Mouse (Mus musculus) limb, embryonic 13.5 days (tissue): ENCODE measurements around the gene Spryd3. TPM values are rescaled to one million over a fixed set of nuclear protein-coding genes. Genes with fewer than 3 reads are reported as not detected.
A peak's percentile ranks its signal among the peaks of the same experiment; 100 is the strongest.

Source experiments
- ATAC-seq: fragments of 200-750 bp; cut with Nextera tagmentation; 2 replicates; pipeline ENCODE4 v1.8.0; 2017; ENCODE audit warnings: low read depth, moderate number of reproducible peaks, moderate TSS enrichment; ENCODE audit not compliant: low FRiP score
- H3K27ac ChIP-seq: fragments of 300-500 bp; sonication (generic); 2 replicates; pipeline ENCODE4 v1.5.1; 2015; ENCODE audit warnings: inconsistent platforms, mild to moderate bottlenecking, moderate library complexity
- H3K27me3 ChIP-seq: fragments of 300-500 bp; sonication (generic); 2 replicates; pipeline ENCODE4 v1.6.1; 2015; ENCODE audit warnings: mild to moderate bottlenecking, inconsistent platforms
- H3K36me3 ChIP-seq: fragments of 300-500 bp; sonication (generic); 2 replicates; pipeline ENCODE4 v1.6.1; 2015; ENCODE audit warnings: inconsistent platforms, mild to moderate bottlenecking, moderate library complexity
- H3K4me1 ChIP-seq: fragments of 300-500 bp; sonication (generic); 2 replicates; pipeline ENCODE4 v1.6.1; 2015; ENCODE audit warnings: inconsistent platforms
- H3K4me2 ChIP-seq: fragments of 300-500 bp; sonication (generic); replicated peaks from 2 replicates; pipeline ENCODE4 v1.6.1; 2015; ENCODE audit warnings: inconsistent platforms, mild to moderate bottlenecking, moderate library complexity
- H3K4me3 ChIP-seq: fragments of 300-500 bp; sonication (generic); 2 replicates; pipeline ENCODE4 v1.5.1; 2015; ENCODE audit warnings: moderate library complexity, mild to moderate bottlenecking, inconsistent platforms
- H3K9ac ChIP-seq: fragments of 300-500 bp; sonication (generic); 2 replicates; pipeline ENCODE4 v1.6.1; 2015; ENCODE audit warnings: mild to moderate bottlenecking, inconsistent platforms
- H3K9me3 ChIP-seq: fragments of 300-500 bp; sonication (generic); 2 replicates; pipeline ENCODE4 v1.6.1; 2016; ENCODE audit warnings: inconsistent platforms
- WGBS: fragments of 180-500 bp; shearing (Covaris S2); methylation state at CpG from one replicate; pipeline ENCODE4 v1.1.7; 2015; 5-methylcytosine and 5-hydroxymethylcytosine counted together
- polyA plus RNA-seq: library from polyadenylated mRNA; unstranded; fragments of >200 nt; fragmentation: Nextera tagmentation; extraction: Ambion mirVana; gene quantifications from 2 replicates; pipeline ENCODE4 v1.2.1, GENCODE M21; 2015

The Spryd3 gene
- polyA plus RNA-seq, 1 experiment from 2014 or later = 23.2 TPM

DNA sequence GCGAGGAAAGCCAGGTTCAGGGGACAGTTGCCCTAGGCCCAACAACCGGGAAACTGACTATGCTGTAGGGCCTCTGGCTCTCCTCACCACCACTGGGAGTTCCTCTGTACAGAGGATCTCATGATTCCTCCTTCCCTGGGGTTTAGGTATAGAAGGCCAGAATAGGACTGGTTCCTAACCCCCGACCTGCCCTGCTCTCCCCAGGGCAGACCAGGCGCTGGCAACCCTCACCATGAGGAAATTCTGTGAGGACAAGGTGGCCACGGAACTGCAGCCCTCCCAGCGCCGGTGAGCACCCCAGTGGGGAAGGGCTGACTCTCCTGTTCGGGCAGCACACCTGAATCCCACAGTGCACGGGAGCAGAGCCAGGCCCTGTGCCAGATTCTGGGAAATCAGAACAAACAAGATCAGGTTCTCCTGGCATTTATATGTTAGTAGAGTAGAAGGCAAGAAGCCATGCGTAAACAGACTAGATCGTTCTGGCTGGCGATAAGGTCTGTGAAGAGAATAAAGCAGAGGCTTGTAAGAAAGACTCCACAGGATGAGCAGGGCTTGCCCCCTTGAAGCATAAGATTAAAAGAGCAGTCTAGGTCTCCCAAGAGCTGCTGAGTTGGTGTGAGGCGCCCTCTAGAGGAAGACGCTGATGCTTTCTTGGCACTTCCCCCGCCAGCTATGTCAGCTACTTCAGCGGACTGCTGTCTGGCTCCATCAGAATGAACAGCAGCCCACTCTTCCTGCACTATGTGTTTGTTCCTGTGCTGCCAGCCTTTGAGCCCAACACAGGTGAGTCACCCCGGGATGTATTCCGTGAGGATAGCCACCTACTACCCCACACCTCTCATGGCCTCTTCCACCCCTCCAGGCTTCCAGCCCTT lies 27.1 kb downstream of the Spryd3 start:
- H3K4me3 ChIP-seq = no peak overlapping the region
- peaks cover 75% of the 10 kb centered on the region for H3K36me3 ChIP-seq
- no peaks in the 10 kb centered on the region for H3K9me3 ChIP-seq
- 55% methylated on average over 18 of the region's 18 CpGs for WGBS
- no peak for ATAC-seq
- peak overlapping the region; percentile 83 for H3K4me2 ChIP-seq
- H3K27me3 ChIP-seq = peaks cover 9% of the 10 kb centered on the region; the same call in 1 of the 2 replicates
- H3K27ac ChIP-seq = no peak overlapping the region
- no peak overlapping the region for H3K9ac ChIP-seq
- peaks cover 60% of the 10 kb centered on the region for H3K4me1 ChIP-seq

DNA sequence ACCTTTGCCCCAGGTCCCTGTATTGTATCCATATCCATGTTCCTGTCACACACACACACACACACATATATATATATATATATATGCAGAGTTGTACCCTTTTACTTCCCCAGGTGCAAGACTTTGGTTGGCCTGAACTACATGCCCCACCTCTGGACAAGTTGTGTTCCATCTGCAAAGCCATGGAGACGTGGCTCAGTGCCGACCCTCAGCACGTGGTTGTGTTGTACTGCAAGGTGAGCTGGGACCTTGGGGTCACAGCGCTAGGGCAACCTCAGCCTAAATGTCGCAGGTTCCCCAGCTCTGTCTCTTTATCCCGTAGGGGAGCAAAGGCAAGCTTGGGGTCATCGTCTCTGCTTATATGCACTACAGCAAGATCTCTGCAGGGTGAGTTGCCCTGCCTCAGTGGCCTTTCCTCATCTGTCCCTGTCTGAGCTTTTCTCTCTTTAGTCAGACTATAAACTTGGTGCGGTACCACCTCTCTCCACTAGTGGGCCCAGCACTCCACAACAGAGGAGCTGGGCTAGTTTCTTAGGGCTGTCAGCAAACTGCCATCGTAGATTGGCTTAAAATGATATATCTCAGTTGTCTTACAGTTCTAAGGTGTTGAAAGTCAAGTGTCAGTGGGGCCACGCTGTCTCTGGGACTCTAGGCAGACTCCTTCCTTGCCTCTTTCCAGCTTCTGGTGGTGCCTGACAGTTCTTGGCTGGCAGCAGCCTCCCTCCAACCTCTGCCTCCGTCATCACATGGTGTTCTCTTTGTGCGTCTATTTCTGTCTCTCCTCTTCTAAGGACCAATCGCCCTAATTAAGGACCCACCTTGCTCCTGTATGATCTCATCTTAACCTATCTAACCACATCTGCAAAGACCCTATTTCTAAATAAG lies 28.1 kb downstream of the Spryd3 start:
- Histone ChIP-seq H3K27ac (no peak overlapping the region), H3K4me2 (peak overlapping the region; percentile 83), H3K9ac (peak overlapping the region; percentile 25; the same call in 1 of the 2 replicates), H3K4me3 (peak overlapping the region; percentile 46), H3K9me3 (no peaks in the 10 kb centered on the region), H3K4me1 (peaks cover 66% of the 10 kb centered on the region), H3K27me3 (peaks cover 9% of the 10 kb centered on the region; the same call in 1 of the 2 replicates), H3K36me3 (peaks cover 65% of the 10 kb centered on the region)
- no peak for ATAC-seq
- 44% methylated on average over 13 of the region's 13 CpGs for WGBS

DNA sequence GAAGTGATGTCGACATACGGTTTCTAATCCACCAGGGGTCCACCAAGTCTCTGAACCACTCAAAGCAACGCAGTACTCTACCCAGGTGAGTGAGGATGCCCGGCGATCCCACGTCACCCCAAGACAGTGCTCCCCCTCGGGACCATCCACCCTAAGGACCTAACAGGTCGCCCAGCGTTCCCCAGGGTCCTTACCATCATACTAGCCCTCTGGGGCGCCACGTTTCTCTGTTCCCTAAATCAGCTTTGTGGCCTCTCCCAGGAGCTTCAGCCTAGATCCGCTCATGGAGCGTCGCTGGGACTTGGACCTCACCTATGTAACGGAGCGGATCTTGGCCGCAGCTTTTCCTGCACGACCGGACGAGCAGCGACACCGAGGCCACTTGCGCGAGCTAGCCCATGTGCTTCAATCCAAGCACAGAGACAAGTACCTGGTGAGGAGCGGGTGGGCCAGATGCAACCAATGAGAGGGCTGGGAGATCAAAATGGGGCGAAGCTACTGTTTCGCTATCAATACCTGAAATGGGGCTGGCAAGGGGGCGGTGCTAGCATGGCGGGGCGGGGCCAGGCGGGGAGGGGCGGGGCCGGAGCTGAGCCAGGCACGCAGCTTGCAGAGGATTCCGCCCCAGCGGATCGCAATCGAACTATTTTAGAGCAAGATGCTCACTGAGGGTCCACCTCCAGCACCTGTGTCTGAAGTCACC lies 29.1 kb downstream of the Spryd3 start:
- H3K4me2 ChIP-seq = peak overlapping the region; percentile 83
- peak overlapping the region; percentile 83; the same call in 1 of the 2 replicates for H3K27ac ChIP-seq
- no peaks in the 10 kb centered on the region for H3K9me3 ChIP-seq
- H3K4me1 ChIP-seq = peaks cover 74% of the 10 kb centered on the region
- H3K36me3 ChIP-seq = peaks cover 55% of the 10 kb centered on the region
- peak overlapping the region; percentile 46 for H3K4me3 ChIP-seq
- 8% methylated on average over 38 of the region's 38 CpGs for WGBS
- peak overlapping the region; percentile 46 for H3K9ac ChIP-seq
- ATAC-seq = no peak
- H3K27me3 ChIP-seq = peaks cover 9% of the 10 kb centered on the region; the same call in 1 of the 2 replicates

DNA sequence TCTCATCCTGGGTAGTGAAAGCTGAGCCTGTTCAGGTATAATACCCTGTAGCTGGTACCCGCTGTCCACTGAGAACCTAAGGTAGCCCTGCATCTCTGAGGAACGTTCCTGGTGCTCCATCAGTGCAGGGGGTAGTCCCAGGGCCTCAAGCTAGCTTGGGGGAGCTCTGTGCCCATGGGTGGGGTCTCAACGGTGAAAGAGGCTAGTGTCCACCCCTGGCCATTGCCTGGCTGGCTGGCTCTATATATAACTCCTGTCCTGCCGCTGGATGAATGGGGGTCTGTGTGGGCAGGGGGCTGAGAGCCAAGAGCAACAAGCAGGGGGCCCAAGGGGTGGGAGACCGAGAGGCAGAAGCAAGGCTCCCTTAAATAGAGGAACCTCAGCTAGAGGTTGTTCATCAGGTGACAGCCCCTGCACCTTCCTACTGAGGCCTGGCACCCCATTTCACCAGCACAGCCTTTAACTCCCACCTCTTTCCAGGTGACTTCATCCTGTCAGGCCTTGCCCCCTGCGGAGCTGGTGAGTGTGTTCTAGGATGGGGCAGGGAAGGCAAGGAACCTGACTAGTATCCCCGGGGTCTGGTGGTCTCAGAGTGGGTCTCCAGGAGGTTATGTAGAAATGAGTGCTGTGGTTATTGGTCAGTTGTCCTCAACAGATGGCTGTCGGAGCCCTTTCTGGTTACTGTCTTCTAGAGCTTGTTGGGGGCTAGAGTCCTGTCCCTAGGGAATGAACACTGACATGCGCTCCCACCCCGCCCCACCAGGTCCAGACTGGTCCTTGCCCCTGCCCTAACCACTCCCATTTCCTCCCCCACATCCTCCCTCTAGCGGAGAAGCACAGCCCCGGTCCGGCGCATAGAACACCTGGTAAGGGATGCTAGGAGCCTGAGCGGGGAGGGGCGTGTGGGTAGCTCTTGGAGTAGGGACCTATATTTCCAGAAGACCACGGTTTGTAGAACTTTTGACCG lies 30.0 kb downstream of the Spryd3 start:
- peak overlapping the region; percentile 46 for H3K9ac ChIP-seq
- peaks cover 83% of the 10 kb centered on the region for H3K4me1 ChIP-seq
- ATAC-seq = peak; percentile 34

DNA sequence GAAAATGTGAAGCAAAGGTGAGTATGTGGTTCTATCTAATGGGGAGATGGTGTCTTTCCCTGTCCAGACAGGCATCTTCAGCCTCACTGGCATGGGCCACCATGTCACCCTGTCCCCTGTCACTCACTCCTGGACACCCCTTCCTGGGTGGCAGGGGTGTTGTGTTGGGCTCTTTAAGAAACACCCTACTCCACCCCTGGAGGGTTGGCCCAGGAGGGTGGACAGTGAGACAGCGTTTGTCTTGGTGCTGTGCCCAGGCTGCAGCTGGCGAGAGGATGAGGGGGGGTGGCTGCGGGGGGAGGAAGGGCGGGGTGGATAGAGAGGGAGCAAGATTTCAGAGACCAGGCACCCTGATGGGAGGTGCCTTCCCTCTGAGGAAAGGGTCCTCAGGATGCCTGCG lies 30.7 kb downstream of the Spryd3 start:
- no peaks in the 10 kb centered on the region for H3K9me3 ChIP-seq
- peak overlapping the region; percentile 83 for H3K4me2 ChIP-seq
- H3K4me3 ChIP-seq = peak overlapping the region; percentile 46; the same call in 1 of the 2 replicates
- H3K36me3 ChIP-seq = peaks cover 39% of the 10 kb centered on the region
- peaks cover 9% of the 10 kb centered on the region; the same call in 1 of the 2 replicates for H3K27me3 ChIP-seq
- H3K9ac ChIP-seq = no peak overlapping the region; the same call in 1 of the 2 replicates
- WGBS = 63% methylated on average over 5 of the region's 5 CpGs
- peak overlapping the region; percentile 98 for H3K27ac ChIP-seq
- ATAC-seq = 0 out of 2 replicates have a peak, but pooled peaks have one; percentile 0
- H3K4me1 ChIP-seq = peaks cover 88% of the 10 kb centered on the region

More for the DNA sequence above, 30.0 kb downstream of the Spryd3 start:
- Histone ChIP-seq H3K9me3 (no peaks in the 10 kb centered on the region), H3K4me2 (peak overlapping the region; percentile 83), H3K27me3 (peaks cover 9% of the 10 kb centered on the region; the same call in 1 of the 2 replicates), H3K4me3 (peak overlapping the region; percentile 46), H3K27ac (peak overlapping the region; percentile 98), H3K36me3 (peaks cover 46% of the 10 kb centered on the region)
- WGBS = 26% methylated on average over 18 of the region's 18 CpGs

DNA sequence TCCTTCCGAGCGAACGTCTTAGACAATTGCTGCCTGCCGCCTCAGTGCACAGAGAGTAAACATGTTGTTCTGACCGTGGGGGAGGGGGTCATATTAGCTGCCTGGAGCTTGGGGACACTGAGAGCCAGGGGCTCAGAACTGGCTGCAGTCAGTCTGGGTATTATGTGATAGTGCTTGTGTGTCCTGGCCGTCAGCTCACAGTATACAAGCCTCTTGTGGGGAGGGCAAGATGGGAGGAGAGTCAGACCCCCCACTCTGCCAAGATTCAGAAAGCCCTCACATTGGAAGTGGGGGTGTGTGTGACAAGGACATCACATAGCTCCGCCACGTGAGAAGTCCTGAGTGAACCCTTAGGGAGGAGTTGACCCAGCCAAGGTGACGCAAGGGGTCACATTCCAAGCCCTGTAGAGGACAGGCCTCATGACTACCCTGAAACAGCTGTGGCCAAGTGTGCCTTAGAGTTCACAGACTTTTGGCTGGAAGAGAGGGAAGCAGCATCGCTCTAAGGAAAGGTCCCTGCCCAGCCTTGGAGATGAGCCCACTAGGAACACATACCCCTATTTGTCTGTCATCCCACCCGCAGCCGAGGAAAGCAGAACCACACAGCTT lies 32.0 kb downstream of the Spryd3 start:
- H3K4me3 ChIP-seq = peak overlapping the region; percentile 61
- H3K9ac ChIP-seq = peak overlapping the region; percentile 79
- WGBS = 26% methylated on average over 12 of the region's 12 CpGs
- peaks cover 26% of the 10 kb centered on the region for H3K36me3 ChIP-seq
- H3K27me3 ChIP-seq = peaks cover 9% of the 10 kb centered on the region; the same call in 1 of the 2 replicates
- ATAC-seq = no peak
- peaks cover 93% of the 10 kb centered on the region for H3K4me1 ChIP-seq
- peak overlapping the region; percentile 98 for H3K27ac ChIP-seq
- H3K9me3 ChIP-seq = no peaks in the 10 kb centered on the region
- peak overlapping the region; percentile 83 for H3K4me2 ChIP-seq

DNA sequence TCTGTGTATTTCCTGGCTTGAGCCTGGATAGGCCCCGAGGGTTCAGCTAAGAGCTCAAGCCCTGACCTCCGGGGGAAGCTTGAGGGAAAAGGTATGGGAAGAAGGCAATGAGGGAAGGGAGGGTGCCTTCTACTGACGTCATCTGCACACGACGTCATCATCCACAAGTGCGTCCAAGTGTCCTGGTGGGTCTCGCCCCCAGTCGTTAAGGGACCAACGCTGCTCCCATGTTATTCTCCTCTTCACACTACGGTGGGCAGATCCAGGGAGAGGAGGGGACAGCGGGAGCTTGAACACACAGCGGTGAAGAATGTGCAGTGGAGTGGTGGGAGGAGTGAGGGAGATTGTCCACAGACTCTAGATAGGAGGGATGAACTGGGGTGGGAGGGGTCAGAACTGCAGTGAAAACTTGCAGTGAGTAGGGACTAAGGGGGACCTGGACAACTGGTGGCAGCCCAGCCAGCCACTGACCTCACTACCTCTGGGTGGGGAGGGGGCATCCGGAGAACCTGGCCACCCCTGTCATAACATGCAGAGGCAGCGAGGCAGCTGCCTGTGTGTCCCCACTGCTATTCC lies 32.6 kb downstream of the Spryd3 start:
- Histone ChIP-seq H3K4me3 (peak overlapping the region; percentile 61), H3K27me3 (peaks cover 9% of the 10 kb centered on the region; the same call in 1 of the 2 replicates), H3K36me3 (peaks cover 20% of the 10 kb centered on the region), H3K9me3 (no peaks in the 10 kb centered on the region), H3K4me1 (peaks cover 93% of the 10 kb centered on the region), H3K27ac (peak overlapping the region; percentile 98), H3K4me2 (peak overlapping the region; percentile 83), H3K9ac (peak overlapping the region; percentile 79)
- WGBS = 5% methylated on average over 14 of the region's 14 CpGs
- ATAC-seq = no peak

DNA sequence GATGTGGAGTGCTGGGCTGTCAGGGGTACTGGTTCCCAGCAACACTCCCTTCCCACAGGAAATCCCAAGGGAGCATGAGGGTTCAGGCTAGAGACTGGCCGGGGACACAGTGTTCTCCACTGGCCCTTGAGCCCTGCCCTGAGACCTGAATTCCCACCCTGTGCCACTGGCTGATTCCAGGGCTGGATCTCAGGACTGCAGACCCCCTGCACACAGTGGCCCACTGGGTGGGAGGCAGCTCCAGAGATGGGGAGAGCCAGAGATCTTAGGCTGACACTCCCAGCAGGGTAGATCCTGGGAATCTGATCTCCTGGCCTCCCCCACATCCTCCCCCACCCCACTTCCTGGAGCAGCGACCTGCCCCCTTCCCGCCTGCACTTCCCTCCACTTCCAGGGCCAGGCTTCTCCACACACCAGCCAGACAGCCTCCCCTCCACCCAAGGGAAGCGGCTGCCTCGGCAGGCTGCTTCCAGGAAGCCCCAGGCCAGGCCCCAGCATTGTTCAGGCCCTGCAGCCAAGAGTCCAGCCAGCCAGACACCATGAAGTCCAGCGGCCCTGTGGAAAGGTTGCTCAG lies 33.4 kb downstream of the Spryd3 start:
- Histone ChIP-seq H3K4me2 (peak overlapping the region; percentile 83), H3K9me3 (no peaks in the 10 kb centered on the region), H3K9ac (peak overlapping the region; percentile 79), H3K4me1 (peaks cover 93% of the 10 kb centered on the region), H3K27me3 (peaks cover 9% of the 10 kb centered on the region; the same call in 1 of the 2 replicates), H3K36me3 (peaks cover 20% of the 10 kb centered on the region), H3K4me3 (peak overlapping the region; percentile 61), H3K27ac (peak overlapping the region; percentile 98)
- no peak for ATAC-seq
- WGBS = 8% methylated on average over 4 of the region's 6 CpGs

DNA sequence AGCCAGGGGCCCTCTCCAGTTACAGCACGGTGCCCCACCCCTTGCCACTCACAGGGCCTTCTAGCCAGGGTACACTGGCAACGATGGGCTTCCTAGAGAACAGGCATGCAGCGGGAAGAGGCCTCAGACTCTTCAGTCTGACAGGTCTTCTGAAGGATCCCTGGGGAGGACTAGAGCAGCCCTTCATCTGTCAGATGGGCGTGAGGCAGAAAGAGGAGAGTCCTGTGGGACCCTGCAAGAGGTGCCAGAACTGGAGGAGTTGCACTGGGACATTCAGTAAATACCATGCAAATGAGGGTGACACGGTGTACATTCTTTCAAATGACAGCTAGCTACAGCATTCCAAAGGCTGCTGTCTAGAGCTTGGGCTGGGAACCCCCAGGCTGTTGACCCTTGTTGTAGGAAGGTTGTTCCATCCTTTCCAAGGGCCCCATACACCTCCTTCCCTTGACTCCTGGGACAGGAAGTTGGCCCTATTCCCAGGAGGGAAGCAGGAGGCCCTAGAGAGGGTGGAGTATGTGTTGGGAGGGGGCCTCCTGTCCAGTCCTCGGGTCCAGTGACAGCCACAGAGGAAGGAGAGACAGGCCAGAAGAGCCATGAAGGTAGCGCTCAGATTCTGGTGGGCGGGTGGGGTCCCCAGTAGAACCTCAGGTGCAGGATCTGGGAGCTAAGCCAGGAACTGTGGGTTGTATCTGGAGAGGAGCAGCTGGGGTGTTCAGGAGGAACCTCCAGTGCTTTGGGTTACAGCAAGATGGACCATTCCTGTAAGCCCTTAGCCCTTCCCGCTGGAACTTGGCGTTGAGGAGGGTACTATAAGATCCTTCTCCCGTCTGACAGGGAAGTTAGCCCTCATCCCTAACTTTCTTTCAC lies 34.1 kb downstream of the Spryd3 start:
- no peaks in the 10 kb centered on the region for H3K9me3 ChIP-seq
- peak overlapping the region; percentile 79 for H3K9ac ChIP-seq
- H3K36me3 ChIP-seq = peaks cover 21% of the 10 kb centered on the region
- 32% methylated on average over 11 of the region's 11 CpGs for WGBS
- peak overlapping the region; percentile 98 for H3K27ac ChIP-seq
- H3K27me3 ChIP-seq = peaks cover 6% of the 10 kb centered on the region; the same call in 1 of the 2 replicates
- peak overlapping the region; percentile 83 for H3K4me2 ChIP-seq
- H3K4me3 ChIP-seq = peak overlapping the region; percentile 61
- H3K4me1 ChIP-seq = peaks cover 92% of the 10 kb centered on the region
- no peak for ATAC-seq
